Mouse (Mus musculus) stomach, postnatal 0 days (tissue): ENCODE measurements at regions not wholly inside any gene's neighbourhood (a gene's known extent, or its start where the extent isn't known, plus 50 kb on each side); places are given as distances from the start of the nearest gene placed in this dataset.

Experiments used
- CTCF ChIP-seq: IDR thresholded peaks from 2 replicates; pipeline ENCODE4 v1.5.1; 2016; ENCODE audit warnings: antibody characterized with exemption, low read depth, mild to moderate bottlenecking, moderate library complexity
- EP300 ChIP-seq: optimal IDR thresholded peaks from 2 replicates; pipeline ENCODE3; 2016; ENCODE audit warnings: antibody characterized with exemption

DNA sequence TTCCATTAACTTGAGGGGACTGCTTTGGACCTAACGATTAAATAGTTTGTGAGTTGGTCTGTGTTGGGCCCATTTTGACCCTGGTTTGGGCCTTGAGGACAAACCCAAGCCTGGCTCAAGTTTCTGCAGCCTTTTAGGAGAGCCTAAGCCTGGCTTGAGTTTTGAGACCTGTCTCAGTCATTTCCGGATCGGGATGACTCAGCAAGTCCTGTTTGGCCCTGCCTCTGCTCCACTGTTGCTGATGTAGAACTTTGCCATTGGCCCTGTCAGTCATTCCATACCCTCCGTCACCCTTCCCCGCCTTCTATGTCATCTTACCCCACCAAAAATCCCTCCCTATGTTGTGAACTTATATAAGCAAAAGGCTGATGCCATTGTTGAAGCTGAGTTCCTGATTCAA lies 67.4 kb upstream of the Trim24 start:
- TF ChIP-seq CTCF: no peak
- TF ChIP-seq EP300: no peak
